Mouse (Mus musculus) hindbrain, embryonic 13.5 days (tissue): ENCODE results near the gene Galntl5. TPM values are rescaled to one million over a fixed set of nuclear protein-coding genes. Genes with fewer than 3 reads are reported as not detected.

ENCODE experiments used
- ATAC-seq: fragments of 200-750 bp; cut with Nextera tagmentation; 2 replicates; pipeline ENCODE4 v1.8.0; 2017; ENCODE audit warnings: moderate TSS enrichment; ENCODE audit not compliant: low FRiP score
- H3K27ac ChIP-seq: fragments of 300-500 bp; sonication (generic); 2 replicates; pipeline ENCODE4 v1.5.1; 2015; ENCODE audit warnings: inconsistent platforms, mild to moderate bottlenecking, moderate library complexity
- H3K27me3 ChIP-seq: fragments of 300-500 bp; sonication (generic); 2 replicates; pipeline ENCODE4 v1.6.1; 2015; ENCODE audit warnings: mild to moderate bottlenecking, inconsistent platforms
- H3K36me3 ChIP-seq: fragments of 300-500 bp; sonication (generic); 2 replicates; pipeline ENCODE4 v1.6.1; 2015; ENCODE audit warnings: mild to moderate bottlenecking, inconsistent platforms
- H3K4me1 ChIP-seq: fragments of 300-500 bp; sonication (generic); replicated peaks from 2 replicates; pipeline ENCODE4 v1.6.1; 2015; ENCODE audit warnings: inconsistent platforms
- H3K4me2 ChIP-seq: fragments of 300-500 bp; sonication (generic); 2 replicates; pipeline ENCODE4 v1.6.1; 2015; ENCODE audit warnings: inconsistent platforms, mild to moderate bottlenecking, moderate library complexity
- H3K4me3 ChIP-seq: fragments of 300-500 bp; sonication (generic); 2 replicates; pipeline ENCODE4 v1.5.1; 2015; ENCODE audit warnings: mild to moderate bottlenecking, inconsistent platforms
- H3K9ac ChIP-seq: fragments of 300-500 bp; sonication (generic); 2 replicates; pipeline ENCODE4 v1.6.1; 2015; ENCODE audit warnings: mild to moderate bottlenecking, inconsistent platforms
- H3K9me3 ChIP-seq: fragments of 300-500 bp; sonication (generic); 2 replicates; pipeline ENCODE4 v1.6.1; 2016; ENCODE audit warnings: inconsistent platforms
- WGBS: fragments of 180-500 bp; shearing (Covaris S2); methylation state at CpG from one replicate; pipeline ENCODE4 v1.1.7; 2015; 5-methylcytosine and 5-hydroxymethylcytosine counted together
- polyA plus RNA-seq: library from polyadenylated mRNA; unstranded; fragments of >200 nt; fragmentation: Nextera tagmentation; extraction: Ambion mirVana; gene quantifications from 2 replicates; pipeline ENCODE4 v1.2.1, GENCODE M21; 2015

The Galntl5 gene
- not detected in 2 replicates for polyA plus RNA-seq

DNA sequence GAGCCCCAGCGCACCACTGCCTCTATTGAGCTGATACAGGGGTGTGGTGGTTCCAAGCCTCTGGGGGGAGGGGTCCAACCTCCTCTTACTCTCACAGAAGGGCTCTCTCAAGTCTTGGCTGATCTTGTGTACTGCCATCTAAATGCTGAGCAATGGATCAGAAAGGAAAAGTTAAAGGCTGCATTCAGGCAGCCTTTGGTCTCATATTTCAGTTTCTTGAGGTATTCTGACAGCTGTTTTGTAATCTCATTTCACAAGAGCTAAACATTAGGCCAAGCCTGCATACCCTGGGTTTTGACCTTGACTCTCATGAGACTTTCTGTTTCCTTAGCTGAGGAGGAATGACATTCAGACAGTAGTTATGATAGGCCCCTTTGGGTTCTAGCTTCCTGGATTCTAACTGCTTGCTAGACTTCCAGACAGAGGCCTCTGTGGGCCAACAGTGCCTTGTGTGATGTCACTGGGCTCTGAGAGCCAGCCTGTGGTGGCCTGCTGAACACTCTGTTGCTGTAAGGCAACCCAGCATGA, at the start of gene Galntl5:
TSS of gene Galntl5 (plus strand) at position 457 of the 528 bp plus-strand sequence.
- Histone ChIP-seq H3K4me3 (no peak within 1 kb of the TSS), H3K4me2 (no peak within 1 kb of the TSS), H3K9ac (no peak within 1 kb of the TSS), H3K27ac (no peak within 1 kb of the TSS), H3K9me3 (no peaks in the 10 kb centered on the region), H3K27me3 (no peaks in the 10 kb centered on the region), H3K4me1 (no peaks in the 10 kb centered on the region), H3K36me3 (no peaks in the 10 kb centered on the region)
- WGBS: 91% methylated on average over 1 of the region's 1 CpGs
- no peak for ATAC-seq

DNA sequence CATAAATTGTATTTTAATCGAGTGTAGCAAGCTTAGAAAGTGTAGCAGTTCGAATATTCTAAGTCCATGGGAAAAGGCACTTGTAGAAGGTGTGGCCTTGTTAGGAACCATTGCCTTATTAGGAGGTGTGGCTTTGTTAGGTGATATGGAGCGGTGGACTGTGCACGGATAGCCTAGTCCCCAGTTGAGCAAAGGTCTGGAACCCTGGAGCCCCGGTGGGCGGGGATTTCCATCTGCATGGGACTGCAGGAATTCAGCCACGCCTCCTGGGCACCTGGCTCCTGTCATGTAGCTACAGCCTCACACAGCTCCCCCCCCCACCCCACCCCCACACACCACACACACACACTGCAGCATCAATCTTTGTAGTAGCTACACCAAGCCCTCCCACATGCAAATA, 34.6 kb upstream of the Galntl5 start:
- Histone ChIP-seq H3K9ac (no peak overlapping the region), H3K4me3 (no peak overlapping the region), H3K36me3 (no peaks in the 10 kb centered on the region), H3K4me1 (no peaks in the 10 kb centered on the region), H3K9me3 (no peaks in the 10 kb centered on the region), H3K4me2 (no peak overlapping the region), H3K27me3 (no peaks in the 10 kb centered on the region), H3K27ac (no peak overlapping the region)
- 79% methylated on average over 7 of the region's 7 CpGs for WGBS
- ATAC-seq: no peak

DNA sequence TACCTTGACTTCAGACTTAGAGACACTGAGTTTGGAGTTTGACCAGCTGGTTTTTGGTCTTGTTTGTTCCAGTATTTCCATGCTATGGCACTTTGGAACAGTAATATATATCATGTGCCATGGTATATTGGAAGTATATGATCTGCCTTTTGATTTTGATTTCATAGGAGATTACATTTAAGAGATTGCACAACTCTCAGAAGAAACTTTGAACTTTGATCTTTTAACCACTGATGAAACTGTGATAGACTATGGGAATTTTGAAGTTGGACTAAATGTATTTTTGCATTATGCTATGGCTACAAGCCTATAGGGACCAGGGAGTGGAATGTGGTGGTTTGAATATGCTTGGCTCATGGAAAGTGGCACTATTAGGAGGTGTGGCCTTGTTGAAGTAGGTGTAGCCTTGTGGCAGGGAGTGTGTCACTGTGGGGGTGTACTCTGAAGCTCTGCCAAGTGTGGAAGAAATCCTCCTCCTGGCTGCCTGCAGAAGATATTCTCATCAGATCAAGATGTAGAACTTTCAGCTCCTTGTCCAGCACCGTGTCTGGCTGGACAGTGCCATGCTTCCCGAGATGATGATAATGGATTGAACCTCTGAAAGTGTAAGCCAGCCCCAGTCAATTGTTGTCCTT, 31.8 kb upstream of the Galntl5 start:
- ATAC-seq: no peak
- Histone ChIP-seq H3K27me3 (no peaks in the 10 kb centered on the region), H3K27ac (no peak overlapping the region), H3K9ac (no peak overlapping the region), H3K4me1 (peaks cover 5% of the 10 kb centered on the region; the same call in 1 of the 2 replicates), H3K9me3 (no peaks in the 10 kb centered on the region), H3K36me3 (no peaks in the 10 kb centered on the region), H3K4me2 (no peak overlapping the region), H3K4me3 (no peak overlapping the region)
- 86% methylated on average over 2 of the region's 2 CpGs for WGBS

DNA sequence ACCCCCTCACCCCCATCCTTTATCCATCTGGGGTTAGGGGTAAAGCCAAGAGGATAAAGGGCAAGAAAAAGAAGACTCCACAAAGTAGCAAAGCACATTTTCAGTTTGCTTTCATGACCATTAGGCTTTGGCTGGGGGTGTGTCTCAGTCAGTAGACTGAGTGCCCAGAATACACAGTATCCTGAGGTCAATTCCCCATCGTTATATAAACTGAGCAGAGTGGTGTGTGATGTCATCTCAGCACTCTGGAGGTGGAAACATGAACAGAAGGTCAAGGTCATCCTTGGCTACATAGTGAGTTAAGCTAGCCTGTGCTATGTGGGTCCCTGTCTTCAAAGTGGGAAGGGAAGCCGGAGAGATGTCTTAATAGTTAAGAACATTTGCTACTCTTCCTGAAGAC, 27.8 kb upstream of the Galntl5 start:
- no peak overlapping the region for H3K4me3 ChIP-seq
- no peak for ATAC-seq
- H3K9ac ChIP-seq: no peak overlapping the region
- H3K27me3 ChIP-seq: no peaks in the 10 kb centered on the region
- peaks cover 12% of the 10 kb centered on the region; the same call in 1 of the 2 replicates for H3K4me1 ChIP-seq
- no peaks in the 10 kb centered on the region for H3K9me3 ChIP-seq
- no peaks in the 10 kb centered on the region for H3K36me3 ChIP-seq
- WGBS: 96% methylated on average over 2 of the region's 2 CpGs
- no peak overlapping the region for H3K27ac ChIP-seq
- no peak overlapping the region for H3K4me2 ChIP-seq

DNA sequence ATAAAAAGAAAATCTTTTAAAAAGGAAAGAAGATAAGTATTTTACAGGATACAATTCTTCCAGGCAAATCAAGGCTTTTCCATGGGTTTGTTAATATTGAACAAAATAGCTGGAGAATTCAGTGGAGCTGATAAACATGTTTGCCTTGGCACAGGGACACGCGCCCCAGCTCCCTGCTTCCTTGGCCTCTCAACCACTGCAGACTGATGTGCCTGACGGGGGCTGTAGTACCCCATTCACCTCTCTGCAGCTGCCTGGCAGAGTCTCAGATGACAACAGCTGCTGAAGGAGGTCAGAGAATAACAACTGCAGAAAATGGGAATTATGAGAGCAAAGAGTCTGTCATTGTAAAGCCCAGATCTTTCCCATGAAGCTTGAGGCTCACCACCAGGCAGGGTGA, 27.3 kb upstream of the Galntl5 start:
- H3K27me3 ChIP-seq: no peaks in the 10 kb centered on the region
- 54% methylated on average over 3 of the region's 3 CpGs for WGBS
- no peak for ATAC-seq

DNA sequence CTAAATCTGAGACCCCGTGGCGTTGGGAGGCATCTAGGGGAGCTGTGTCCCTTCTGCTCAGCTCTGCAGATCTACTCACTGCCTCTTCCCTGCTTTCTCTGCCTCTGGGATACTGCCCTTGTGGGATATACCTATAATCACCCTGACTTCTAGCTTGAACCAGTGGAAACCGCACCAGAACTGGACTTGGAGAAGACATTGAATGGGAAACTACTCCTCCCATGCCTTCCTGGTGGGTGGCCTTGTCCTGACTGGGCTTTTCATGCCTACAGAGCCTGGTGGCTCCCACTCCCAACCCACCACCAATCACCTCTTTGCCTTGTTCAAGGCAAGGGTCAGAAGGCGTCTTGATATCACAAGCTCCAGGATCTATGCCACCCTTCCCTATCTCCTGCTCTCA, 26.4 kb upstream of the Galntl5 start:
- H3K9me3 ChIP-seq: no peaks in the 10 kb centered on the region
- no peak overlapping the region for H3K4me2 ChIP-seq
- 79% methylated on average over 4 of the region's 4 CpGs for WGBS
- H3K9ac ChIP-seq: no peak overlapping the region
- no peak for ATAC-seq
- H3K4me1 ChIP-seq: peaks cover 12% of the 10 kb centered on the region; the same call in 1 of the 2 replicates
- H3K27me3 ChIP-seq: no peaks in the 10 kb centered on the region
- H3K36me3 ChIP-seq: no peaks in the 10 kb centered on the region
- no peak overlapping the region for H3K4me3 ChIP-seq
- H3K27ac ChIP-seq: no peak overlapping the region

More for the DNA sequence above, 27.3 kb upstream of the Galntl5 start:
- Histone ChIP-seq H3K4me1 (peaks cover 12% of the 10 kb centered on the region; the same call in 1 of the 2 replicates), H3K27ac (no peak overlapping the region), H3K4me2 (no peak overlapping the region), H3K9me3 (no peaks in the 10 kb centered on the region), H3K4me3 (no peak overlapping the region), H3K9ac (no peak overlapping the region), H3K36me3 (no peaks in the 10 kb centered on the region)

DNA sequence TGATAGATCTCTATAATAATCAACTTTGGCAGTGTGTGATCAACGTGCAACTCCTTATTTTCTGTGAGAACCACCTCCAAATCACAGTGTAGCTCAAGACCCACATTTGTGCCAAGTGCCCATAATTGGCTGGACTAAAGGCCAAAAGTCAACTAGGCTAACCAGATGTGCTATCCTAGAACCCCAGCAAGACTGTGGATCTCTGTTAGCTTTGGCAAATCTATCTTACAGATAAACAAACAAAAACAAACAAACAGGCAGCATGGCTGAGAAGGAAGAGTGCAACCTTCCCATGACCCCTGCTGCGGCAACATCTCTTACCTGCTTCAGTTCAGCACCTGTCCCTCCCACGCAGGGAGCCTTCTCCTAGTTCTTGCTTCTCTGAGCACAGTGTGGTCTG, 25.9 kb upstream of the Galntl5 start:
- Histone ChIP-seq H3K4me2 (no peak overlapping the region), H3K27ac (no peak overlapping the region), H3K9ac (no peak overlapping the region), H3K4me3 (no peak overlapping the region), H3K36me3 (no peaks in the 10 kb centered on the region), H3K9me3 (no peaks in the 10 kb centered on the region), H3K27me3 (no peaks in the 10 kb centered on the region), H3K4me1 (peaks cover 13% of the 10 kb centered on the region; the same call in 1 of the 2 replicates)
- no peak for ATAC-seq
- 92% methylated on average over 3 of the region's 3 CpGs for WGBS

DNA sequence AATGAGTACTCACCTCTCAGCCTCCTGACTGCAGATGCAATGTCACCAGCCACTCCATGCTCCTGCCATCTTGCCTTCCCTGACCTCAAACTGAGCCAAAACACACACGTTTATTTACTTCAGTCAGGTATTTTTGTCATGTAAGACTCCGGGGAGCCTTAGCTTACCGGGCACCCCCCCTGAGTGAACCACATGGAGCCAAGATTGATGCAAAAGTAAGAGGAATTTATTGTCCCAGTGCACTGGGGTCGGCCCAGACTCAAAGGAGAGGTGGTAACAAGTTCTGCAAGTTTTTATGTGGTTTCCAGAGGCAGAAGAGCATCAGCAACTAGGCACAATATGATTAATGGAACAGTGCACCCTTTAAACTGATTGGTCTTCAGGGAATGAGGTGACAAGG, 24.1 kb upstream of the Galntl5 start:
- no peaks in the 10 kb centered on the region for H3K27me3 ChIP-seq
- no peak overlapping the region for H3K9ac ChIP-seq
- H3K36me3 ChIP-seq: no peaks in the 10 kb centered on the region
- H3K4me2 ChIP-seq: no peak overlapping the region
- H3K4me3 ChIP-seq: no peak overlapping the region
- no peak overlapping the region for H3K27ac ChIP-seq
- peaks cover 18% of the 10 kb centered on the region; the same call in 1 of the 2 replicates for H3K4me1 ChIP-seq
- 45% methylated on average over 4 of the region's 4 CpGs for WGBS
- no peaks in the 10 kb centered on the region for H3K9me3 ChIP-seq
- no peak for ATAC-seq

DNA sequence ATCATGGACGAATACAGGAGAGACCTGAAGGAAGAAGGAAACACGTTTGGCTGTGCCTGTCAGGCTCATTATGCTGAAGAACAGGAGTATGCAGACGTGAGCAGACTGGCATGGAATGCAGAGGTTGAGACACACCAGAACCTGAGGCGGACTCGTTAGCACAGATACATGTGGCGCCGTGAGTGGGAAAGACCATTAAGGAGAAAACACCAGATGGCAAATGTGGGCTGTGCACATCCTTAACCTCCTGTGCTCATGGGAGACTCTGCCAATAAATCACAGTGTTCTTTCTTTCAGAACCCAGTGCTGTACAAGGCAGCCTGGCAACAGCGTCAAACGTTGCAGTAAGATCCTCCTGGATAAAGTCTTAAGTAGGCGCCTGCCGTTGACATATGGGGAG, 20.7 kb upstream of the Galntl5 start:
- WGBS: 60% methylated on average over 11 of the region's 11 CpGs
- Histone ChIP-seq H3K4me1 (0 out of 2 replicates have a peak, but pooled peaks cover 11% of the 10 kb centered on the region), H3K4me2 (no peak overlapping the region), H3K9me3 (no peaks in the 10 kb centered on the region), H3K4me3 (no peak overlapping the region), H3K27me3 (no peaks in the 10 kb centered on the region), H3K9ac (no peak overlapping the region), H3K36me3 (no peaks in the 10 kb centered on the region), H3K27ac (no peak overlapping the region)
- peak; percentile 68 for ATAC-seq

DNA sequence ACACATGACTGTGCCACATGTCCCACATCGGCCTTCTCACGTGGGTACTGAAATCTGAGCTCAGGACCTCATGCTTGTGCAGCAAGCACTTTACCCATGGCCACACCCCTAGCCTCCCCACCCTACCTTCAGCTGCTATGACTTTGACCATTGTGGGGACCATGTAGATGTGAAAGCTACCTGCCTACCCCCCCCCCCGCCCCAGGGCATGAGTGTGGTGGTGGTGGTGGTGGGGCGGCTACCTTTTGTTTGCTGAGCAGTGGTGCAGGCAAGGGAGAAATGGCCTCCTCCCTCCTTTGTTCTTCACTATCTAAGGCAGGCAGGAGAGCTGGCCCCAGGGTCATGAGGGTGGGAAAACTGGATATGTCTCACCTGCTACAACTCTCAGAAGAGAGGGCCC, 18.3 kb upstream of the Galntl5 start:
- 89% methylated on average over 4 of the region's 4 CpGs for WGBS
- Histone ChIP-seq H3K9me3 (no peaks in the 10 kb centered on the region), H3K27ac (no peak overlapping the region), H3K4me1 (0 out of 2 replicates have a peak, but pooled peaks cover 10% of the 10 kb centered on the region), H3K9ac (no peak overlapping the region), H3K4me3 (no peak overlapping the region), H3K4me2 (no peak overlapping the region), H3K27me3 (no peaks in the 10 kb centered on the region), H3K36me3 (no peaks in the 10 kb centered on the region)
- no peak for ATAC-seq

DNA sequence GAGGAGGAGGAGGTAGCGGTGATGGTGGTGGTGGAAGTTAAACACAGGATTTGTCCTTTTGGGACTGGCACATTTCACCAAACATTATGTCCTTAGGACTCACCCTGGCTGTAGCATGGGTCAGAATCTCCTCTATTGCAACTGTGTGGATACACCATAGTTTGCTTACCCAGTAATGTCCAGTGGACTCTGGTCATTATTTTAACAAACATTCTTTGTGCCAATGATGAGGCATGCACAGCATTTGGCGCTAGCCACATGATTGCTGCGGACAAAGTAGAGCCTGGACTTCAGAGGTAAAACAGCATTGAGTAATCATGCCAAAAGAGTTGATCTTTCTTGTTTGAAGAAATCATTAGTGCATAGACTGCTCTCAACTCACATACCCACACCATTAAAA, 17.3 kb upstream of the Galntl5 start:
- Histone ChIP-seq H3K36me3 (no peaks in the 10 kb centered on the region), H3K4me2 (no peak overlapping the region), H3K27ac (no peak overlapping the region), H3K9me3 (no peaks in the 10 kb centered on the region), H3K27me3 (no peaks in the 10 kb centered on the region), H3K4me3 (no peak overlapping the region), H3K9ac (no peak overlapping the region), H3K4me1 (0 out of 2 replicates have a peak, but pooled peaks cover 6% of the 10 kb centered on the region)
- ATAC-seq: no peak
- WGBS: 95% methylated on average over 3 of the region's 3 CpGs

DNA sequence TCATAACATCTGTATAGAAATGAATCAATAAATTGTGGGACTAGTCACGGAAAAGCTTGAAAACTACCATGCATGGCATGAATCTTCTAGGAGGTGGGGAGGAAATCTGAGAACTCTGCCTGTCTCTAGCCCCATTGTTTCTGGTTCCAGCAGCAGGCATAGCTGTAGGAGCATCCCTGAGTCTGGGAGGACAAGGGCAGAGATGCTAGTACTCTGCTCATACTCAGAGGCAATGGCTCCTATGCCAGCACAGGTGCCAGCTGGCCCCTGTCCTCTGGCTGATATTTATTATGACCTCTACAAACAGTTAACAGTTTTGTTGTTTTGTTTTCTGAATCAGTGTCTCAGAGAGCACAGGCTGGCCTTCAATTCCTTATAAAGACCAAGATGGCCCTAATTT, 16.9 kb upstream of the Galntl5 start:
- Histone ChIP-seq H3K9ac (no peak overlapping the region), H3K27ac (no peak overlapping the region), H3K27me3 (no peaks in the 10 kb centered on the region), H3K36me3 (no peaks in the 10 kb centered on the region), H3K4me3 (no peak overlapping the region), H3K4me2 (no peak overlapping the region), H3K4me1 (0 out of 2 replicates have a peak, but pooled peaks cover 6% of the 10 kb centered on the region), H3K9me3 (no peaks in the 10 kb centered on the region)
- 93% methylated on average over 1 of the region's 1 CpGs for WGBS
- ATAC-seq: no peak
